Mouse (Mus musculus) right cerebral cortex, postnatal 25 days (tissue): ENCODE measurements around the gene Prss30.

ENCODE experiments used
- DNase-seq: peaks from one replicate; pipeline ENCODE4 v3.0.0; 2022

Gene Prss30

GRCm38 (mm10) chr17:23980297-23980909 is at the start of gene Prss30:
Gene Prss30, minus strand, starts transcription at chr17:23980566.
- DNase-seq, result no peak

- no peak for DNase-seq
Measured at GRCm38 (mm10) chr17:24029477-24029876, 49.1 kb upstream of the Prss30 start.

- DNase-seq, result no peak
Measured at GRCm38 (mm10) chr17:24021375-24022199, 41.2 kb upstream of the Prss30 start.

- no peak for DNase-seq
Measured at GRCm38 (mm10) chr17:24020696-24021095, 40.3 kb upstream of the Prss30 start.

GRCm38 (mm10) chr17:24015727-24016126 is 35.4 kb upstream of the Prss30 start:
- no peak for DNase-seq

GRCm38 (mm10) chr17:24014433-24014965 is 34.1 kb upstream of the Prss30 start:
- no peak for DNase-seq

GRCm38 (mm10) chr17:24012921-24013320 is 32.6 kb upstream of the Prss30 start:
- DNase-seq, result no peak

- no peak for DNase-seq
Measured at GRCm38 (mm10) chr17:24009617-24010016, 29.3 kb upstream of the Prss30 start.

- no peak for DNase-seq
Measured at GRCm38 (mm10) chr17:24008105-24008504, 27.7 kb upstream of the Prss30 start.

GRCm38 (mm10) chr17:24007391-24007790 is 27.0 kb upstream of the Prss30 start:
- DNase-seq, result no peak

GRCm38 (mm10) chr17:24006930-24007329 is 26.6 kb upstream of the Prss30 start:
- DNase-seq, result no peak

GRCm38 (mm10) chr17:24005049-24005448 is 24.7 kb upstream of the Prss30 start:
- no peak for DNase-seq

GRCm38 (mm10) chr17:24004071-24004665 is 23.8 kb upstream of the Prss30 start:
- no peak for DNase-seq

- DNase-seq, result peak; percentile 83
Measured at GRCm38 (mm10) chr17:24000404-24000803, 20.0 kb upstream of the Prss30 start.

- DNase-seq, result no peak
Measured at GRCm38 (mm10) chr17:23998383-23998782, 18.0 kb upstream of the Prss30 start.

- no peak for DNase-seq
Measured at GRCm38 (mm10) chr17:23997901-23998300, 17.5 kb upstream of the Prss30 start, which contains the start of gene Prss22. Gene Prss22, minus strand, starts transcription at chr17:23998100.

- no peak for DNase-seq
Measured at GRCm38 (mm10) chr17:23995421-23995820, 15.1 kb upstream of the Prss30 start.

GRCm38 (mm10) chr17:23994667-23995066 is 14.3 kb upstream of the Prss30 start:
- no peak for DNase-seq

- DNase-seq, result peak; percentile 88
Measured at GRCm38 (mm10) chr17:23993559-23994428, 13.4 kb upstream of the Prss30 start.

GRCm38 (mm10) chr17:23992789-23993553 is 12.6 kb upstream of the Prss30 start:
- DNase-seq, result no peak

GRCm38 (mm10) chr17:23989802-23990201 is 9.4 kb upstream of the Prss30 start:
- peak; percentile 30 for DNase-seq

- no peak for DNase-seq
Measured at GRCm38 (mm10) chr17:23984989-23985388, 4.6 kb upstream of the Prss30 start.
